Mouse (Mus musculus) frontal cortex, postnatal 10 days (tissue): ENCODE measurements around the gene Spata5.

ENCODE experiments used
- DNase-seq, 2 experiments: peaks; one replicate each; pipeline ENCODE4 v3.0.0; 2022; ENCODE audit warnings: low spot score in 2 of 2, mixed read lengths in 1 of 2

Spata5 gene

GRCm38 (mm10) chr3:37419458-37419991 is at the start of gene Spata5:
Gene Spata5, plus strand, starts transcription at chr3:37419896.
- DNase-seq, result peak; percentile 97 to 98

DNA sequence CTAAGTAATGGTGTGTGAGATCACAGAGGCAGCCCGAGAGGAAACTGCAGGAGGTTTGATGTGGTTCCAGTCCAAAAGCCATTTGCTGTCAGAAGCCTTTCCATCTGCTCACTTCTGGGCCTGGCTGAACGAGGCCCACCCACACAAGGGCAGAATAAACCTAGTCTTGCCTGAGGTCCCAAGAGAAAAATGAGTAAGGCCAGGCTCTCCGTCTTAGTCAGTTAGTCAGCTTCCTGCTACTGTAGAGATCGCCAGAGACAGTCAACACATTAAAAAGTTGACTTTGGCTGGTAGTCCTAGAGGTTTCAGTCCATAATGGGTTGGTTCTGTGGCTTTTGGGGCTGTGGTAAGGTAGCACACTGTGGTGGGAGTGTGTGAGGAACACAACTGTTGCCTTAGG is 49.3 kb upstream of the Spata5 start:
- DNase-seq, result no peak

DNA sequence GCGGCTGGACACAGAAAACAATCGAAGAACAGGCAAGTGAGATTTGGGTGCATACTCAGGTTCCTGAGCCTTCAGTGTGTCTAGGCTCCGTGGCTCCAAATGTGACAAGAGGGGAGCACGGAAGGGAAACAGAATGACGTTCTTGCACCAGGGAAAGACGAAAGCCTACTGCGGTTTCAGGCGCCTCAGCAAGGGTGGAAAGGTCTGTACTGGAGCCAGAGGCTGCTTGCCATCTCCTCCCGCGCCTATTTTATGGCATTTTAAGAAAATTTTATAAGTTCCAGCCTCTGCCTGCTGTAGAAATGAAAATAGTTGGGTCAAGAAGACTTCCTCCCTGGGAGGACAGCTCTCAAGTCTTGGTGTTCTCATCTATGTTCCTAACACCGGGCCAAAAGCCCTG is 46.0 kb upstream of the Spata5 start:
- DNase-seq, result no peak

GRCm38 (mm10) chr3:37377926-37378325 is 41.8 kb upstream of the Spata5 start:
- DNase-seq, result no peak

GRCm38 (mm10) chr3:37378412-37378811 is 41.3 kb upstream of the Spata5 start:
- no peak for DNase-seq

DNA sequence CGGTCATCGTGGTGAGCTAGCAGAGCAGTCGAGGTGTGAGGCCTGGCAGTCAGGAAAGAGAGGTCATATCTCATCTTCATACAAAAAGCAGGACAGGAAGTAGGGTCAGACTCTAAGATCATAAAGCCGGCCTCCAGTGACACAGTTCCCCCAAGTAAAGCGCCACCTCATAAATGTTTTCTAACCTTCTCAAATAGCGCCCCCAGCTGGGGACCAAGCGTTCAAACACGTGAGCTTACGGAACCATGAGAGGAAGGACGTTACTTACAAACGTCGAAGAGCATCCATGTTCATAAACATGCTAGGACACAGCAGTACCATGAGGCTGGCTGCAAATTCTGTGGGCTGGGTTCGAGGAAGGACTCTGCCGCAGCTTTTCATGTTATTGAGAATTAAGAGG is 40.5 kb upstream of the Spata5 start:
- DNase-seq, result no peak

DNA sequence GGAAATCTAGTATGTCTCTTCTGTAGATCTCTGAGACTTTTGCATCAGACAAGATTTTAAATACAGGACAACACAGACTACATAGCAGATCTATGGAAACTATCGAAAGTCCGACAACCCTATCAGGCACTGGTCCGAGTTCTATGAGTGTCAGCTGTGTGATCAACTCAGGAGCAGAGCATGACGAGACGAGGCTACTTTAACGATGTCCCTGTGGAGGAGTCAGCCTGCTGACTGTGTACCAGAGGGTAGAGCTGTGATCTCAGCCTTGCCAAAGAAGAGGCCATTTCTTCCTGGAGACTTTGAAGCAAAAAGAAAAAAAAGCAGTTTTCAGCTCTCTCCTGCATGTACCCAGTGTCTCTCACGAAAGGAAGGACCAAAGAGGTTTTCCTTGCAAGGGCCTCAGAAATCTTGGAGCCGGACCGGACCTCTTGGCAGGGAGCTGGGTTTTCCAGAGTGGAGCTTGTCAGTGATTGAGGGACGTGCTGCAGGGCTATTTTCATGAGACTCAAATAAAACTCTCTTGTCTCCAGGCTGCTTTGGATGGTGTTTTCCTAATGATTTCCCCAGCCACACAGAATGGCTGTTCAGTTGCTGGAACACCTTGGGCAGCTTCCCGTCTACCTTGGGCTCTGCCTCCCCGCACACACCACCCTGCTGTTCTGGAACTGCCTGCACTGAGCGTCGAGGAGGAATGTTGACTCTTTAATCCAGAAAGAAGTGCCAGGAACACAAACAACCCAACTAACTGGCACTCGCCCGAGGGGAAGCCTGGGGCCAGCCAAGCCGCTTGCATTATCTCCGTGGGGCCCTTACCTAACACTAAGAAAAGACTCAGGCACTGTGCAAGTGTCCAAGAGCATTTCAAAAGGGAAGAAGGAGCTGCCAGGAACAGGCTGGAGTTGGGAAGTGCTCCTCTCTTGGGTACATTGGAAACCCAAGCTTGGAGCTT is 39.5 kb upstream of the Spata5 start:
- DNase-seq, result peak in 1 of 2 experiments; percentile 7

DNA sequence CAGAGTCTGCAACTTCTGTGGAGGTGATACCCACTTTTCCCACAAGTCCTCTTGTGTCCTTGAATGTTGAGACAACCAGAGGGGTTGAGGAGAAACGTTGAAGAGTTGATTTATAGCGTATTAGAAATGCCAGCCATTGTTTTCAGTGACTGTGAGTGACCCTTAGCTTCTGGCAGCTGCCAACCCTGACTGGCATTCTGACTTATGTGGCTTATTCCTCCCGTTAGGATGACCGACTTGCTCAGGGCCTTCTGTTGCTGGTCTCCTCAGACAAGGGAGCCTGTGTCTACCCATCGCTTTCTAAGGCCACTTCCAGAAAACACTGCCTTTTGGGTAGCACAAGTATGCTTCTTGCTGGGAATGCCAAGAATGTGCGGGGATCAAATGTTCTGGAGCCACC is 38.2 kb upstream of the Spata5 start:
- no peak for DNase-seq

DNA sequence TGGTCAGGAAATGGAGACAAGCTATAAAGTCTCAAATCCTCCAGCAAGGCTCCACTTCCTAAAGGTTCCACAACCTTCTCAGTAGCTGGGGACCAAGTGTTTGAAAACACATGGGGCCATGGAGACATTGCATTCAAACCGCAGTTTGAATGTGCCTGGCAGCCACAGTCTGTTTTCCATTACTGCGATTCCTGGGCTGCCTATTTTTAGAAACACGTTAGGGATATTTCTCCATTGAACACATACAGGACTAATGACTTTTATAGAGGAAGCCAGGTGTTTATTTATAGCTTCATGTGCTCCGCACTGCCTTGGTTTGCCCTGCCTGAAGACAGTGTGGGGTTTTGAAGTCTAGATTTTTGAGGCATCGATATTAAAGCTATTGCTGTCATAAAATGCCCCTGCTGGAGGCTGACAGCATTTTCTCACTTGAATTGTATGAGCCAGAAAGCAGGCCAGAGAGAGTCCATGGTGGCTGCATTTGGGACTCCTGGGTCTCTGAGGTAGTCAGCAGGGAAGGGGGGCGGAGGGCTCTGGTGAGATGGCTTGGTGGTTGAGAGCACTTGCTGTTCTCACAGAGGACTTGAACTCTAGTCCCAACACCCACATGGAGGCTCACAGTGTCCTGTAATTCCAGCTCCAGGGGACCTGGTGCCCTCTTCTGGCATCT is 36.5 kb upstream of the Spata5 start:
- no peak for DNase-seq

DNA sequence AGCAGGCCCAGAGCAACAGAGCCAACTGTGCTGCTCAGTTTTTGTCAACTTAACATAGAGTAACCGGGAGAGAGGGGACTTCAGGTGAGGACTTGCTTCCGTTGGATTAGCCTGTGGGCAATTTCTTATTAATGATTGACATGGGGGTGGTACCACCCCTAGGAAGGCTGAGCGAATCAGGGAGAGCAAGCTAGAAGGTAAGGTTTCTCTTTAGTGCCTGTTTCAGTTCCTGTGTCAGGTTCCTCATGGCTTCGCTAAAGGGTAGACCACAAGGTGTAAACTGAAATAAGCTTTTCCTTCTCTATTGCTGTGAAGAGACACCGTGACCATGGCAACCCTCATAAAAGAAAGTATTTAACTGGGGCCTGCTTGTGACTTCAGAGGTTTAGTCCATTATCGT is 32.4 kb upstream of the Spata5 start:
- DNase-seq, result no peak

GRCm38 (mm10) chr3:37396930-37397608 is 22.6 kb upstream of the Spata5 start:
- no peak for DNase-seq

DNA sequence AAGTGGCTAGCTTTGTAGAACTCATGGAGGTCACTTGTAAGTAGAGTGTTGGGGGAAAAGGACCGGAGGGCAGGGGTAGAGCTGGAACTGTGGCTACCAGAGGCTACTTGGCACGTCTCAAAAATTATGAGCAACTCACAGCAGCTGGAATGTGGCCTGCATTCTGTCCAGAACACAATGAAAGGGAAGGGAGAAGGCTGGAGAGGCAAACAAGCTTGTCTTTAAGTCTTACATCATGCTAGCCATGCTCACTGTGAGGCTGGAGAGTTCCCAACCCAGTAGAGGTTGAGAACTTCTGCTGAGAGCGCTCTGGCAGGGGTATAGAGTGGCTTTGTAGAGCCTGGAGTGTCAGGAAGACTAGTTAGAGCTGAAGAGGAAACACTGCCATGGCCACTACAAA is 22.1 kb upstream of the Spata5 start:
- DNase-seq, result no peak

DNA sequence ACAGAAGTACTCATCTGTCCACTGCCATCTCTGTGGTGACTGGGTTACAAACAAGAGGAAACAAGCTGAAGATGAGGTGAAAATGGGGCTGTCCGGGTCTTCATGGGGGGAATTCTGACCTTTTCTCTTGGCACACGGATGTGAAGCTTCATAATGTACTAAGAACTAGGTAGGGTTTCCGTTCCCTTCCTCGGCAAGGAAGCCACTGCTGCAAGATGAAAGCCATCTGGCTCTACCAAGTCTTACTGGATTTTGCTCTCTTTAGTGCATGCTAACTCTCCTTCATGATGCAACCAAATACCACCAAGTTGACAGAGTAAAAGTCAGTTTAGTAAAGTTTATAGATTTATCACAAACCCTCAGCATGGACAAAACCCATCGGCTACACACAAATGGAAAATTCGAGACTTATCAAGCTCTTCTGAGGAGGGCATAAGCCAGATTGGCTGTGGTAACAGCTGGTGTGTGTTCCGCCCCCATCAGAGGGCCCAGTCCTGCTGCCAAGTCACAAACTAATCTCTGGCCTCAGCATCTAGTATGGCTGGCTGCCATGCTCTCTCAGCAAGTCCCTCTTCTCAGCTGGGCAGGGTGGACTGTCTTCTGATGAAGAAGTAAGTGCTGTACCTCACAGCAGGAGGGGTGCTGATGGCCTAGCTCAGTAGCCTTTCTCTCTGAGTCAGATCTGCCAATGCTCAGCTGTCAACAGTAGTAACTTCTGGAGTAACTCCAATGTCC is 20.9 kb upstream of the Spata5 start:
- DNase-seq, result no peak

GRCm38 (mm10) chr3:37401729-37402610 is 17.7 kb upstream of the Spata5 start:
- DNase-seq, result no peak

DNA sequence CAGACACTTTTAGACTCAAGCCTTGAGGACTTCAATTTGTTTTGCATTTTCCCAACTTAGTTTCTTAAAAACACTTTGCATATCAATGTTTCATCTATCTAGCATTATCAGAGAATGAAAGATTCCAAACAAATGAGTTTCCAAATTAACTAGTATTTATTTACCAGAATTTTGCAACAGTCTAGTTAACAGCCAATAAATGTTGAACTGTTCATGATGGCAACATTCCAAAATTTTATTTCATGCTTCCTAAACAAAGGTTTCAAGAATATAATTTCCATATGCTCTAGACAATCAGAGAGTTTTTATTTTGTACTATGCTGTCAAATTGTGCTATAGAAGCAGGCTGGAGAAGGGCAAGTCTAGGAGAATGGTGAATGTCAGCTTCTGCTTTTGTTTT is 12.1 kb upstream of the Spata5 start:
- DNase-seq, result no peak

- DNase-seq, result no peak
These were observed 6.2 kb upstream of the Spata5 start for GRCm38 (mm10) chr3:37413446-37413845.

GRCm38 (mm10) chr3:37414413-37414960 is 5.2 kb upstream of the Spata5 start:
- peak; percentile 65 to 76 for DNase-seq

DNA sequence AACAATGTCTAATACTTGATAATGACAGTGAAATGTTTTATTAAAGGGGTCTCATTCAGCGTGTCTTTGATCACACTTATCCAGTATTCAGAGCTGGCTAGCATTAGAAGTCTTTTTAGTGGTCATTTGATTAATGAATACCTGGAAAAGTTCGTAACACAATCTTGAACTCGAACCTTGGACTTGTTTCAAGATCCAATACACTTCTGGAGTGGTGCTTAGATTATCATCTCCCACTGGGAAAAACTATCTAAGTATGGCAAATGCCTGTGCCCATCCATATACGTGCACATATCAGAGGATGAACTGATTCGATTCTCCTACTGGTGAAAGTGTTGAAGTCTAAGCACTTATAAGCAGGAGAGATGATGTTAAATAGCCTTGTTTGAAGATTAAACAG is 1.4 kb upstream of the Spata5 start:
- DNase-seq, result no peak

DNA sequence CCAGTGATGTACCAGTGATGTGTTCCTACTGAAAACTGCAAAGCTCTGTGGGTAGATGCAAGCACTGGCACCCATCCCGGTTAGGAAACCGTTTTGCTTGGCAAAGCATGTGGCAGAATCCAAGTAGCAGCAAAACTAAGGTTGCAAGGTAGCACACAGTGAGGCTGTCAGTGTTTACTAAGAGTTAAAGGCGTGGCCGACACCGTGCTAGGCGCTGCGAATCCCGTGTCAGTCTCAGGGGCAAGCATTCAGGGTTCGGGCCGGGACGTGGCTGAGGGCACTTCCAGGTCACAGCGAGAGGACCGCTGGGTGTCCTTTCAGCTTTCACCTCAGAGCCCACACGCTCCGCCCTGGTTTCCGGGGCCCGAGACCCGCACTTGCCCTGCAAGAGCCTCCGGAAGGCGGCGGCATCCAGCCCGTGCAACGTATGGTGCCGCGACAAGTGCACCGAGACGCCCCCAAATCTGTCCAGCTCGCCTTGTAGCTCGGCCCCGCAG is 687 bp upstream of the Spata5 start:
- DNase-seq, result no peak

DNA sequence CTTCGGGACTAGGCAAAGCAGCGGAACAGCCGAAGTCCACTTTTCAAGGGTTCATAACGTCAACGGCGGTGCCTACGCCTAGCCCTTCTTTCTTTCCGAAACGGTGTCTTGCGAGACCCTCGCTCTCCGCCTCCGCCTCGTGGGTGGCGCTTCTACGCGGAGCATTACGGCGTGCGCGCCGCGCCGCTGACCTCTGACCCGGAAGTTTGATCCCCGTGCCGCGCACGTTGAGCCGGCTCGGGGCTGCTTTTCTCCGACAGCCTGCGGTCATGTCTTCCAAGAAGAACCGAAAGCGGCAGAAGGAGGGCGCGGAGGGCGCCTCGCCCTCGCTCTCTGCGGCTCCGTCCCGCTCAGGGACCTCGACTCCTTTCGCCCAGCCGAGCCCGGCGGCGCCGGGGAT is 376 bp downstream of the Spata5 start, which contains the start of gene Nudt6:
Gene Nudt6 (minus strand): TSS at position 140 of the 400 bp plus-strand sequence.
- peak; percentile 88 to 93 for DNase-seq
